Mouse (Mus musculus): Measurements from ENCODE around the gene Map3k1.

Map3k1 gene

DNA sequence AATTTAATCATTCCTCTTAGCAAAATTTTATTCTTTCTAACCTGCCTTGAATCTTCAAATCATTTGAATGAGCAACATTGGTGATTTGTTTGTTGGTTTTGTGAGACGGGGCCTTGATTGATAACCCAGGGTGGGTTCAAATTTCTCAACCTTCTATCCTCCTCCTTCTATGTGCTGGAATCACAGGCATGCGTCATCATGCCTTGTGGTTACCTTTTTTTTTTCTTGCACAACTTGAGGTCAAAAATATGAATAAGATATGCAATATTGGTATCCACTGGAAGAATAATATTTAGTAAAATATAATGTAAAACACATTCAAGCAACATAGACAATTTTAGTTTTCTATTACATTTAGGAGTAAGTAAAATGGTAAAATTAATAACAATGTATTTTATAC lies 3.9 kb upstream of the Map3k1 start:
- WGBS, result 98% methylated on average over 2 of the region's 2 CpGs

- 89% methylated on average over 13 of the region's 13 CpGs for WGBS
Measured at GRCm38 (mm10) chr13:111810998-111811628, 2.3 kb upstream of the Map3k1 start.

DNA sequence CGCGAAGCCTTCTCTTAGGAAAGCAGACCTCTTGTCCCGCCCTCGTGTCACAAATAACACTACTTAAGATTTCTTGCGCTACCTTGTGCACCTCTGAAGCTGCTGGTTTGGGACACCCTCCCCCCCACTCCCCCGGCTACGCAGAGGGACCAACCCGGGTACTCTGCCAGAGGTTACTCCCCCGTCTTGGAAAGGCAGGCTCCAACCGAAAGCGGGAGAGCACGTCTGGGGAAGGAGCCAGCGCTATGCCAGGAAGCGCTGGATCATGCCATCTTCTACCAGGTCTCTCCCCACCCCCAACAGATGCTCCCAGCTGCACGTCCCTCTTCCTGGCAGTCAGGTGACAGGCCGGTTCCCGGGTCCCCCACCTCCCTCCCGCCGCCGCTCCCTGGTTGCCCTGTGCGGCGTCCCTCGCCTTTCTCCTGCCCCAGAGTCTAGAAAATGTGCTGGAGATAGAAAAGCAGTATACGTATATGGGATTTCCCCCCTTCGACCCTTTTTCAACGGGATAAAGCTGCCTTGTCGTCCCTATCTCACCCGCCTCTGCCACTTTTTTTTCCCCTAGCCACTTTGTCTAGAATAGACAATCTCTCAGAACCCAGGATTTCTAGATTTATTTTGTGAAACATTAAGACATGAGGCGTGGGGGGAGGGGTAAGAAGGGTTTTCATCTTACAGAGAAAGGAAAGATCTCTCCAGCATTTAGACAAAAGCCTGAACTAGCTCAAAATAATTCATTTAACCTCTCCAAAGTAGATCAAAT lies 854 bp upstream of the Map3k1 start:
- WGBS, result 4% methylated on average over 29 of the region's 29 CpGs

DNA sequence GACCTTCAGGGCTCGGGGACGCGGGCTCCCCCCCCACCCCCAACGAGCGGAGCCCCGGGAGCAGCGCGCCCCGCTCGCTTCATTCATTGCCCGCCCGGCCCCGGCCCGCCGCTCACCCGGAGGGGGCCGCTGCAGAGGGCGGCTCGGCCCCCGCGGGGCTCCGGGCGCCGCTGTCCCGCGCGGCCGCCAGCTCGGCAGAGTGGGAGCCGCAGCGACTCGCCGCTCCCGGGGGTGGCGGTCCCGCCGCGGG lies 481 bp downstream of the Map3k1 start:
- WGBS, result under 1% methylated on average over 38 of the region's 38 CpGs

DNA sequence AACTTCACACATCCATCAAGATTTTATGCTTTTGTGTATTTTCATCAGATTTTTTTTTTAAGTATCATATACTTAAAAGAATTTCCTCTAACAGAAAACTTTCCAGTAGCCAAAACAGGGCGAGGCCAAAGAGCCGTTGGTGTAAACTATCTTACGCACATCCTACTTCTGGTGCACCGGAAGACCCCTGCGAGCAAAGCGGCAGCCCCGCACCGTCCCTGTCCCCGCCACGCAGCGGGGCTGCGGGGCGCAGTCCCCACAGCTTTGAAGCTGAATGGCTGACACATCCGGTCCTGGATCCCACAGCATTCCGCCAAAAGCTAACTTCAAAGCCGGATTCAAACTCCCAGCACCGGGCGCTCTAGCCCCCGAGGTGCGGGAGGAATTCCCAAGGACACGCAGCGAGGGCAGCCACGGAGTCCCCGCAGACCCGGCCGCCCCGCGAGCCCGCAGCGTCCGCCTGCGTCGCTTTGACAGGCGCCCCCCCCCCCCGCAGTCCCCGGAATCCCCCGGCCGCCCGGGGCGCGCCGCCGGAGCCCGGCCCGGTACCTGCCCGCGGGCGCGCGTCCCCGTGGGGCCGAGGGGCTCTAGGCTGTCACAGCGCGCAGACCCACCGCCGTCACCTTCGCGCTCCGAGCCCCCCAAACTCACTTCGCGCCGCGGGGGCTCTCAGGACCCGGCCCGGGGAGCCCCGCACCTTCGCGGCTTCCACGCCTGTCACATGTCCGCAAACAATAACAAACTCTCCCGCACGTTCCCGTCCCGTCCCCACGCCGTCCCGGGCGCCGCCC lies 1.0 kb downstream of the Map3k1 start:
- WGBS, result 1% methylated on average over 79 of the region's 79 CpGs

GRCm38 (mm10) chr13:111807105-111807595 lies 1.6 kb downstream of the Map3k1 start:
- 3% methylated on average over 11 of the region's 11 CpGs for WGBS

- WGBS, result 41% methylated on average over 15 of the region's 15 CpGs
Measured at GRCm38 (mm10) chr13:111805738-111806722, 2.8 kb downstream of the Map3k1 start.

- 63% methylated on average over 10 of the region's 10 CpGs for WGBS
Measured at GRCm38 (mm10) chr13:111804951-111805673, 3.7 kb downstream of the Map3k1 start.

GRCm38 (mm10) chr13:111804189-111804588 lies 4.6 kb downstream of the Map3k1 start:
- WGBS, result 67% methylated on average over 8 of the region's 8 CpGs

DNA sequence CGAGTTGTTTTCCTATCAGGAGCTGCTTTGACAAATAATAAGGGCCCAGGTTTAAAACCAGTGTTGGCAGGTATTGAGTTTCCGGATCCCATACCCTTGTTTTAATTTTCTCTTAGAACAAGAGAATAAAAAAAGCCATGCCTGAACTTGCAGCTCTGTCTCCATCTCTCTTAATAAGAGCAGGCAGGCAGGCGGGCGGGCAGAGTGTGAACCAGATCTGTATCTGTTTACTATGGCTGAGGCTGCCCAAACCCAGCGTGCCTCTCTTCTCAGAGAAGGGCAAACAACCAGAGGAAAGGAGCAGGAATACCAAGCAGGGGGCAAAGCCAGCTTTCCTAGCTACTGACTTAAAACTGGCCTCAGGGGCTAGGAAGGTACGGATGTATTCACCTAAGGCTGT lies 5.3 kb downstream of the Map3k1 start:
- WGBS, result 71% methylated on average over 6 of the region's 6 CpGs

DNA sequence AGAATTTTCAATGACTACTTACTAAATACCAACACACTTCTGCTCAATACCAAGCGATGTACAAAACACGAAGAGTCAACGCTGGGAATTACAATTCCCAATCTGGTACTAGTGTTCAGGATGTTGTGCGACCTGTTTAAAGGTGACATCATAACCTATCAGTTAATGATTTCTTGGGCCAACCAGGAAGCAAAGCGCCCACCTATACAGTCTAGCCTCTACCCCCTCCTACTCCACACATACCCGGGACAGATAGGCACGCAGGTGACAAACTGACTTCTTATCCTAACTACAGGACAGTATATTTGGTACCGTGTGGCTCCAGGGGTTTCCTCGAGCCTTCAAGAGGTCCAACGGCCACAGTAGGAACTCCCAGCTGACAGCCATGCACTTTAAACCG lies 5.9 kb downstream of the Map3k1 start:
- WGBS, result 71% methylated on average over 11 of the region's 11 CpGs

- WGBS, result 73% methylated on average over 2 of the region's 2 CpGs
Measured at GRCm38 (mm10) chr13:111802271-111802665, 6.5 kb downstream of the Map3k1 start.

- 73% methylated on average over 10 of the region's 10 CpGs for WGBS
Measured at GRCm38 (mm10) chr13:111801662-111802270, 7.0 kb downstream of the Map3k1 start.

DNA sequence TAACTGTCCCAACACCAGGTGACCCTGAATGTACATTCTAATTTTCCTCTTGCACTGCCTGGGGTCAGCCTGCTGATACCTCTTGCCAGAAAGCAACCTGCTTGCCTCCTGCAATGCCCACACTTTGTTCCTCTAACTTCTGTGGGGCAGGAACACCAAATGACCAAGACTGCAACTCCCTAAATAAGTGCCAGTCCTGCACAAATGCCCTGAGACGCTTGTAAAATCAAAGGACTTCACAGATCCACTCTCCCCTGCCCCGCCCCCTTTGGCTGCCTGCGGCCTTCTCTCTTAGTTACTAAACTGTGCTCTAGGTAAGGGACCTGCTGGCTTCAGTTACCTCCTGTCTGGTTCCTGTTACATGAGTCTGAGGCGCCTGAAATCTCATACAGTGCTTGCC lies 7.9 kb downstream of the Map3k1 start:
- WGBS, result 68% methylated on average over 4 of the region's 4 CpGs

GRCm38 (mm10) chr13:111798044-111798443 lies 10.7 kb downstream of the Map3k1 start:
- WGBS, result 57% methylated on average over 12 of the region's 12 CpGs

DNA sequence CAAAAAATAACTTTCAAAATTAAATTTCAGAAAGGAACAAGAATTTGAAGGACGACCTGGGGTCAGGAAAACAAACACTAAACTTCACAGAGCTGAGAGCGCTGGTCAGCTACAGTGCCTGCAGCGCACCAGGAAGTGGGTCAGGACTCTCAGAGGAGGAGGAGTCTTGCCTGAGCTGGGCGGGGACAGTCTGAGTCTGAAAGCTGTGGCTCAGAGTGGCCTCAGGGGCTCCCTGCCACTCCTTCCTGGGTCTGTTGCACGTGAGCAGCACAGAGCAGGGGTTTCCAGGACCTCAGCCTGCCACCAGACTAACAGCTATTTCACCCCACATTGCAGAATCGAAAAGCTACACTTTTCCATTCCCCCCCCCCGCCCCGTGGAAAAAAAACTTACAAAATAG lies 11.8 kb downstream of the Map3k1 start:
- 28% methylated on average over 8 of the region's 8 CpGs for WGBS

DNA sequence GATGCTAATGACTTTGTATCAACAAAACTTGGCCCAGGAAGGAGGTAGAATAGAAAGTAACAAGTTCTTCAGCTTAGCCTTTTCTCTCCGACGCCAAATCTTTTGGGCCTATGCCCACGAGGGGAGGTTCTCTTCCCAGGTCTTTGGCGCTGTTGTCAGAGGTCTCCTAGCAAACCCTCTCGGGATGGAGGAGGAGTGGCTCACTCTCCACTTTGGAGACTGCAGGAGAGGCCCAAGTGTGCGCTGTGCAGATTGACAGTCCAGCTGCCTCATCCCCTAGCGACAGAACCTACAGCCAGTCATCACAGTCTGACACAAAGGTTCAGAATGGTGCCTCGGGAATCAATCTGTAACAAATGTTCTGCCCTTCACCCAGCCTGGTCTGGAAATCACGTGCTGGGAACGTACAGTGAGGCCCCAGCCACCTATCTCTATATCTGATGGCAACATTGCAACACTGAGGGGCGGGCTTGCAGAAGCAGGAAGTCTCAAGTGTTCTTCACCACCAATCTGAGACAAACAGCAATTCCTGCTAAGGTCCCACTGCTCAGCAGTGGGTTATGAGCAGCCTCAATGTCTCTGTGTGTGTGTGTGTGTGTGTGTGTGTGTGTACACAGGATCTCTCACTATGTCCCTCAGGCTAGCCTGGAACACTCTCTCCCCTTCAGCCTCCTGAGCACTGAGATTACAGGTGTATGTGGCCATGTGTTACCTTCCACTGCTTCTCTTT lies 12.4 kb downstream of the Map3k1 start:
- 42% methylated on average over 11 of the region's 11 CpGs for WGBS

GRCm38 (mm10) chr13:111792975-111793287 lies 15.9 kb downstream of the Map3k1 start:
- WGBS, result 76% methylated on average over 14 of the region's 14 CpGs

DNA sequence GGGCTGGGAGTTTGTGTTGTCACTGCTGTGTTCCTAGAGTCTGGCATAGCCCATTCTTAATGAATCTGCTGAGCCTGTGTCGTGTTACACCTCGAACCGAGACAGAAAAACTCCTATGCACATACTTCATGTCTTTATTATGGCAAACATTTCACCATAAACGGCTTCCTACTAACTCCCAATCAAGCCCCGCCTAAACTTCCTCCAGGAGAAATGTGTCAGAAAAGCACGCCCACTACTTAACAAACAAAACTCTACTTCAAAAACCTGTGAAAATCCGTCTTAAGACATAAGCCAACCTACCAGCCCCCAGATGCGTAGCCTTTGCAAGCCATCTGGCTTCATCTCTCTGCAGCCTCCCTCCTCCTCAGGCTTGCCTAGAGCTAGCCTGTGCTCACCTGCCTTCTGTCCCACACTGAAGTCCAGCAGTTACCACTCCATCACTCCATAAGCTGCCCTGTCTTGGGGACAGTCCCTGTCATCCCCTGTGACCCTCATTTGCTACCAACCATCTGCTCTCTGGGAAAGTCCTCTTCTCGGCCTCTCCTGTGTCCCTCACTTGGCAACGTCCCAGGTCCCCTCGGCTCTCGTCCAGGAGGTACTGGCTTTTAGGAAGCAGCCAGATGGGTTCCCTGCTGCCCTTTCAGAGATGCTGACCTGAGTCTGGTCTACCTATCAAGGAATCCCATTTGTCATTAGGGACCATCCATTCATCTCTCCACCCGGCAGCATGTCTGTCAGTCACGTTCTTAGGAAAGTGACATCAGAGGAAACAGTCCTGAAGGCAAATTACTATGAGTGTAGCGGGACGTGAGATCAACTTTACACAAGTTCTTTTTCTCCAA lies 16.4 kb downstream of the Map3k1 start:
- 50% methylated on average over 16 of the region's 16 CpGs for WGBS
